ENCODE assay signal across 9 mouse cellular contexts in genomic region chr7:78924300-78924699, GRCm38 (mm10). TPM values are rescaled to one million over a fixed set of nuclear protein-coding genes. Genes with fewer than 3 reads are reported as not detected.
DNase-seq lines count a peak whose midpoint lies in the region; ATAC-seq and TF ChIP-seq lines count a peak whose summit lies in the region.
"Had no signal": no experiment of that assay in that cellular context is flagged by ENCODE, and none has a peak within 500 bp of the region (broad histone marks: within the 10 kb centered on the region; RNA-seq: fewer than 3 reads in every experiment).

No protein-coding gene starts in this region.

- H3K4me1 ChIP-seq in testis, adult 2 months (ENCODE audit: control insufficient read depth, insufficient read depth, low read length) = no peaks in the 10 kb centered on the region
- no peaks in the 10 kb centered on the region for H3K4me1 ChIP-seq in forebrain, embryonic 11.5 days (replicated peaks; ENCODE audit: control insufficient read depth, insufficient read depth, low read length)
- H3K4me1 ChIP-seq in hindbrain, postnatal 0 days (ENCODE audit: insufficient read depth, low read length) = no peaks in the 10 kb centered on the region
- H3K4me1 ChIP-seq in midbrain, embryonic 13.5 days (replicated peaks) = no peaks in the 10 kb centered on the region

- no peaks in the 10 kb centered on the region for H3K9me3 ChIP-seq in forebrain, embryonic 11.5 days (ENCODE audit: control insufficient read depth, low read length)
- H3K9me3 ChIP-seq in hindbrain, postnatal 0 days (ENCODE audit: low read length) = no peaks in the 10 kb centered on the region
- no peaks in the 10 kb centered on the region for H3K9me3 ChIP-seq in midbrain, embryonic 13.5 days

- H3K4me2 ChIP-seq in forebrain, embryonic 11.5 days (ENCODE audit: low read depth, low read length, severe bottlenecking) = no peak overlapping the region
- H3K4me2 ChIP-seq in hindbrain, postnatal 0 days (ENCODE audit: low read depth, low read length) = no peak overlapping the region
- no peak overlapping the region for H3K4me2 ChIP-seq in midbrain, embryonic 13.5 days (replicated peaks)

- 13% methylated on average over 6 of the region's 6 CpGs for WGBS in forebrain, embryonic 11.5 days
- WGBS in hindbrain, postnatal 0 days = 8% methylated on average over 6 of the region's 6 CpGs
- WGBS in midbrain, embryonic 13.5 days = 8% methylated on average over 6 of the region's 6 CpGs

- no peaks in the 10 kb centered on the region for H3K36me3 ChIP-seq in testis, adult 2 months (ENCODE audit: control insufficient read depth, insufficient read depth, low read length)
- H3K36me3 ChIP-seq in forebrain, embryonic 11.5 days (ENCODE audit: control insufficient read depth, insufficient read depth, low read length) = no peaks in the 10 kb centered on the region
- H3K36me3 ChIP-seq in hindbrain, postnatal 0 days (ENCODE audit: insufficient read depth, low read length) = no peaks in the 10 kb centered on the region
- H3K36me3 ChIP-seq in midbrain, embryonic 13.5 days = no peaks in the 10 kb centered on the region

- no peak for TF ChIP-seq POLR2A in testis, adult 2 months (IDR thresholded peaks at IDR 0.05; ENCODE audit: control insufficient read depth, low read depth, low read length)

- H3K27ac ChIP-seq in testis, adult 2 months (ENCODE audit: control insufficient read depth, insufficient read depth, low read depth, low read length) = no peak overlapping the region
- no peak overlapping the region for H3K27ac ChIP-seq in forebrain, embryonic 11.5 days (ENCODE audit: low read depth, low read length)
- no peak overlapping the region for H3K27ac ChIP-seq in hindbrain, postnatal 0 days
- H3K27ac ChIP-seq in midbrain, embryonic 13.5 days = no peak overlapping the region

- DNase-seq in testis, postnatal 14 days (ENCODE audit: low spot score) = no peak
- peak; percentile 65 for DNase-seq in c-Kit-positive CD71-negative TER-119-negative erythroid progenitor cells, embryonic 14.5 days (ENCODE audit: low read depth)
- peak; percentile 80 for DNase-seq in forebrain, embryonic 11.5 days (ENCODE audit: low spot score)
- DNase-seq in hindbrain, postnatal 0 days (ENCODE audit: low spot score) = peak; percentile 93
- peak; percentile 61 to 71 for DNase-seq in left cerebral cortex, postnatal 25 days (ENCODE audit: low spot score in 2 of 2)
- peak; percentile 47 to 63 for DNase-seq in spleen, postnatal 14 days (ENCODE audit: low spot score in 2 of 2)

- TF ChIP-seq CTCF in testis, adult 2 months (IDR thresholded peaks at IDR 0.05; ENCODE audit: control insufficient read depth, insufficient read depth, insufficient replicate concordance, low read depth, low read length) = peak; percentile 34; the same call in 1 of the 2 replicates
- peak; percentile 97 for TF ChIP-seq CTCF in hindbrain, postnatal 0 days (IDR thresholded peaks at IDR 0.05; ENCODE audit: low read depth)

- intact Hi-C loops in left cerebral cortex, postnatal 25 days (cut with DNase I) = loop anchor here (1.0 to 10.0 kb wide), 3 partner anchors 156 to 431 kb away; no protein-coding TSS in a partner anchor

- ATAC-seq in forebrain, embryonic 11.5 days (replicated peaks; ENCODE audit: low FRiP score) = peak; percentile 51; the same call in 1 of the 2 replicates
- ATAC-seq in hindbrain, postnatal 0 days = peak; percentile 55; the same call in 1 of the 2 replicates
- peak; percentile 56 for ATAC-seq in midbrain, embryonic 13.5 days

- no peak overlapping the region for H3K9ac ChIP-seq in forebrain, embryonic 11.5 days (ENCODE audit: low read length)
- H3K9ac ChIP-seq in hindbrain, postnatal 0 days (replicated peaks; ENCODE audit: low read length) = no peak overlapping the region
- H3K9ac ChIP-seq in midbrain, embryonic 13.5 days (replicated peaks) = no peak overlapping the region

- no peak overlapping the region for H3K4me3 ChIP-seq in testis, adult 2 months (ENCODE audit: control insufficient read depth, low read depth, low read length)
- H3K4me3 ChIP-seq in forebrain, embryonic 11.5 days (ENCODE audit: low read depth, low read length) = no peak overlapping the region
- H3K4me3 ChIP-seq in hindbrain, postnatal 0 days (ENCODE audit: low read length) = no peak overlapping the region
- no peak overlapping the region for H3K4me3 ChIP-seq in midbrain, embryonic 13.5 days (replicated peaks)
- H3K4me3 ChIP-seq: erythroblast, embryonic 14.5 days had no signal

- H3K27me3 ChIP-seq in testis, adult 2 months (ENCODE audit: control insufficient read depth, insufficient read depth, low read length) = no peaks in the 10 kb centered on the region
- H3K27me3 ChIP-seq in forebrain, embryonic 11.5 days (ENCODE audit: control insufficient read depth, insufficient read depth, low read length) = no peaks in the 10 kb centered on the region
- H3K27me3 ChIP-seq in hindbrain, postnatal 0 days (ENCODE audit: insufficient read depth, low read length) = no peaks in the 10 kb centered on the region
- no peaks in the 10 kb centered on the region for H3K27me3 ChIP-seq in midbrain, embryonic 13.5 days

RNA-seq across cellular contexts. Expression of gene Isg20, which starts 11.1 kb away (rescaled TPM):
- 275 and 277 TPM in 2 replicates for polyA plus RNA-seq in testis, adult 2 months (2012; rRNA removed)
- 0.39 and 0.51 TPM in 2 replicates for polyA plus RNA-seq in forebrain, embryonic 11.5 days (2014; fragmentation: Nextera tagmentation; extraction: Ambion mirVana)
- total RNA-seq in hindbrain, postnatal 0 days (2014; rRNA removed) = 2.0 and 4.1 TPM in 2 replicates
- polyA plus RNA-seq in hindbrain, postnatal 0 days (2015; fragmentation: Nextera tagmentation; extraction: Ambion mirVana) = 0.76 and 1.3 TPM in 2 replicates
- total RNA-seq in left cerebral cortex, postnatal 25 days (2021) = 1 to 10 TPM in 1 of 2 experiments, under 1 TPM in 1; 0.44 to 1.4 TPM
- polyA plus RNA-seq in midbrain, embryonic 13.5 days (2015; fragmentation: Nextera tagmentation; extraction: Ambion mirVana) = 0.21 and 0.40 TPM in 2 replicates

RNA-seq across cellular contexts. Expression of gene Aen, which starts 28.6 kb away (rescaled TPM):
- 9.3 and 10.3 TPM in 2 replicates for polyA plus RNA-seq in testis, adult 2 months (2012; rRNA removed)
- polyA plus RNA-seq in forebrain, embryonic 11.5 days (2014; fragmentation: Nextera tagmentation; extraction: Ambion mirVana) = 54.2 and 65.4 TPM in 2 replicates
- 36.6 and 43.0 TPM in 2 replicates for total RNA-seq in hindbrain, postnatal 0 days (2014; rRNA removed)
- 49.3 and 54.4 TPM in 2 replicates for polyA plus RNA-seq in hindbrain, postnatal 0 days (2015; fragmentation: Nextera tagmentation; extraction: Ambion mirVana)
- total RNA-seq in left cerebral cortex, postnatal 25 days (2021) = 10 to 100 TPM; 20.3 to 21.5 TPM
- polyA plus RNA-seq in midbrain, embryonic 13.5 days (2015; fragmentation: Nextera tagmentation; extraction: Ambion mirVana) = 47.0 and 49.9 TPM in 2 replicates

Comparison
In these comparisons a context has a peak if more than half of its experiments do, and no peak if none do; other contexts are left out.
1. RNA of gene Isg20, which starts 11.1 kb away (polyA plus RNA-seq): 275 to 277 TPM in testis, adult 2 months; 0.76 to 1.3 TPM in hindbrain, postnatal 0 days, 0.21 to 0.40 TPM in midbrain, embryonic 13.5 days and 0.39 to 0.51 TPM in forebrain, embryonic 11.5 days; every median in the first group is over 100 times any median in the second.
2. Peak in every context shown above with its lines, with median percentiles within 50 percentile points of each other: ATAC-seq.